Mouse (Mus musculus) olfactory bulb, adult 2 months (tissue): ENCODE measurements around the gene Mob3b. TPM values are rescaled to one million over a fixed set of nuclear protein-coding genes. Genes with fewer than 3 reads are reported as not detected.

ENCODE experiments used
- H3K27ac ChIP-seq: fragments of 200-500 bp; 2 replicates; pipeline ENCODE4 v1.5.1; 2012; ENCODE audit warnings: low read depth, low read length; ENCODE audit not compliant: insufficient read depth
- H3K4me1 ChIP-seq: fragments of 200-500 bp; 2 replicates; pipeline ENCODE4 v1.6.1; 2012; ENCODE audit warnings: low read length; ENCODE audit not compliant: control insufficient read depth, insufficient read depth
- H3K4me3 ChIP-seq: fragments of 200-500 bp; 2 replicates; pipeline ENCODE4 v1.5.1; 2012; ENCODE audit warnings: mild to moderate bottlenecking, low read depth, low read length, moderate library complexity; ENCODE audit not compliant: insufficient read depth
- CTCF ChIP-seq: fragments of 200-500 bp; IDR thresholded peaks from 2 replicates; pipeline ENCODE4 v1.5.1; 2012; ENCODE audit warnings: low read depth, mild to moderate bottlenecking, low read length, moderate library complexity; ENCODE audit not compliant: insufficient read depth
- POLR2A ChIP-seq: fragments of 200-500 bp; IDR thresholded peaks from 2 replicates; pipeline ENCODE4 v1.6.1; 2012; ENCODE audit warnings: mild to moderate bottlenecking, low read depth, low read length, moderate library complexity; ENCODE audit not compliant: insufficient read depth
- WGBS: fragments of 180-500 bp; shearing (Covaris S2); methylation state at CpG from one replicate; pipeline ENCODE4 v1.1.7; 2018; 5-methylcytosine and 5-hydroxymethylcytosine counted together
- polyA plus RNA-seq: library from polyadenylated mRNA; stranded (reverse); fragments of >200 nt; gene quantifications from 2 replicates; pipeline ENCODE4 v1.2.4, GENCODE M21; 2012; ENCODE audit warnings: low replicate concordance; ENCODE audit not compliant: missing spikeins, insufficient read depth, insufficient read length

Gene Mob3b
- polyA plus RNA-seq, 1 experiment: not detected

DNA sequence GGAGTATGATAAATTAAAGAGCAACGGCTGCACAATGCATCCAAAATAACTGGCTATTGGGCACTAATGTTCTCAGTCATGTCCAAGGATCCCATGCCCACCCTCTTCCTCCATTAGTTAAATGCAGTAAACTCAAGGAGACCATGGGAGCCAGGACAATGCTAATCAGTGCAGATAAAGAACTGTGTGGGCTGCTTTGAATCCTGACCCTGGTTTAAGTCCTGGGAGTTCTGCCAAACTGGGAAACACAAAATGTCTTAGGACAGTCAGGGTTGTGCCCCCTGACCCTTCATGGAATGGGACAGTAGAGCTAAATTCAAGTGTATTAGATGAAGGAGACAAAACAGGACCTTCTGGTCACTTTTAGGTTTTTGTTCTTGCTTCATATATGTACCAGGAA is 117.0 kb downstream of the Mob3b start:
- Histone ChIP-seq H3K27ac (no peak overlapping the region), H3K4me3 (no peak overlapping the region), H3K4me1 (no peaks in the 10 kb centered on the region)
- TF ChIP-seq CTCF: no peak
- TF ChIP-seq POLR2A: no peak
- WGBS: 73% methylated on average over 1 of the region's 1 CpGs

DNA sequence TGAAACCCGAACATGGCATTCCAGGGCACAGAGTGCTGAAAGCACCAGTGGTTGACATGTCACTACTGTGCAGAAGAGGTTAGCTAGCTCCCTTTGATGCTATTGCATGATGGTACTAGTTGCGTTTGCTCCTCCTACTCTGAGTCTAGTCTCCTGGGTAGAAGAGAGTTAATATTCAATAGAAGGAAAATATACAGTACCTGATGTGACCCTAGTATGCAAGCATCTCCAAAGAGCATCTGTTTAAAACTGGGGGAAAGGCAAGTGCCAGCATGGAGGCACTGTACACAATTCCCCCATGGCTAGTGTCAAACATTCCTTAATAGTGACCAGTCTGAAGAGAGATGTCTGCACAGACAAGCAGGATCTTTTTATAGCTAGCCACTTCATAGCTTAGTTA is 119.5 kb downstream of the Mob3b start:
- 94% methylated on average over 2 of the region's 2 CpGs for WGBS
- Histone ChIP-seq H3K4me1 (no peaks in the 10 kb centered on the region), H3K27ac (no peak overlapping the region), H3K4me3 (no peak overlapping the region)
- TF ChIP-seq POLR2A (no peak), CTCF (no peak)

DNA sequence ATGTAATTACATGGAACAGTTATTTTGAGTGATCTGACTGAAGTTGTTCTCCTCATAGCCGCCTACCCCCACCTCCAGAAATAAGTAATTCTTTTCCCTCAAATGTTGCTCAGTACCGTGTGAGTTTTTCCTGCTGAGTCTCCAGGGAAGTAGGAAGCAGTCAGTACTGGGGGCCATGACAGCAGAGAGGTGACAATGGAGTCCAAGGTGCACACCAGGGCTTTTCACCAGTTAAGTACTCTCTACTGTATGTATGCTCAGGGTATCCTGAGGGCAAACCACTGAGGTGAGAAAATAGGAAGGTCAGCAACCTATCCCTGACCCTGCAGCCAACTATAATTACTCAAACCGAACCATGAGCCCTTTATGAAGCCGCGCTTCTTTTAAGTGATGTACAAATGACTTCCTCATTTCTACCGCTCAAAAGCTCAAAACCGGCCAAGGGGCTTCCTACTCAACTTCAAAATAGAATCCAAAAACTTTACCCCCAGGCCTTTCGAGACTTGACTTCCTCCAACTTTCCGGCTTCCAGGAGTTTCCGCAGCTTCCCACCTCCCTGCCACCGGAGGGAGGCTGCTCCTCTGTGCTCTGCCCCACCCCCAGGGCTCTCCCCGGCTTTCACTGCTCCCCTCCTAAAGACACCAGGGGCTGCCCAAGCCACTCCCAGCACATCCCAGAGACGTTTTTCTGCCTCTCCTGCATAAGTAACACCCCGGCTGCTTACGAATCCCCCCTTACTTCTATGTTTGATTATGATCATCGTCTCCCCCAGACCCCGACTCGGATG is 122.6 kb downstream of the Mob3b start:
- 71% methylated on average over 18 of the region's 18 CpGs for WGBS

DNA sequence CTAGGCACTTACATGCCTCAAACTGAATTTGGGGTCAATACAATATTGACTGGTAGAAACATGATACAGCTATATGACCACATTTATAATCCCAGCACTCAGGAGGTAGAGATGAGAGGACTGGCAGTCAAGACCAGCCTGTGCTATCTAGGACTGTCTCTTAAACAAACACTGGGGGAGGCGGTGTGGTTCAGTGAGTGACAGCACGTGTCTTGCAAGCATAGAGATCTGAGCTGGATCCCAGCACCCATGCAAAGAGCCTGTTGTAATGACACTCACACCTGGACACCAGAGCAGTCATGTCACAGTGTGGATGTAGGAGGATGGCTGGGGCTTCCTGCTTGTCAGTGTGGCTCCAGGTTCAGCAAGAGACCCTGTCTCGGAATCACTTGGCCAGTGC is 124.5 kb downstream of the Mob3b start:
- H3K4me1 ChIP-seq: no peaks in the 10 kb centered on the region; the same call in 1 of the 2 replicates
- no peak for TF ChIP-seq CTCF
- TF ChIP-seq POLR2A: no peak
- H3K4me3 ChIP-seq: no peak overlapping the region
- 97% methylated on average over 3 of the region's 3 CpGs for WGBS
- H3K27ac ChIP-seq: no peak overlapping the region

More for the DNA sequence above, 122.6 kb downstream of the Mob3b start:
- TF ChIP-seq CTCF: no peak
- no peak overlapping the region for H3K27ac ChIP-seq
- no peaks in the 10 kb centered on the region; the same call in 1 of the 2 replicates for H3K4me1 ChIP-seq
- no peak overlapping the region for H3K4me3 ChIP-seq

DNA sequence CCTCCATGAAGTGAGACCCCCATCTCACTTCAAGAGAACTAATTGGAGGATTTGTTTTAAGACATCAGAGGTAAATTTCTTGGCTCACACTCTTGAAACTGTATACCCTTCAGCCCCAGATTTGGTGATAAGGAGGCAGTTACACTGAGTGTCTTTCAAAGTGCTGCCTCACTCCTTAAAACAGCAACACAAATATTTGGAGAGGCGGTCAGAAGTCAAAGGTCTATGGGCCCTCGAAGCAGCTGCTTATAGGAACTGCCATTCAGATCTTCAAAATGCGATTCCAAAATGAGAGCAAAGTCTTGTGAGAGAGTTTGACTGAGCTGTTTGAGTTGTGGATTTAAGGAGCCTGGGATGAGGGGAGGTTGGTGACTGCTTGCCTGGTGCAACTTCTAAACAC is 125.7 kb downstream of the Mob3b start:
- Histone ChIP-seq H3K4me1 (no peaks in the 10 kb centered on the region; the same call in 1 of the 2 replicates), H3K27ac (no peak overlapping the region), H3K4me3 (no peak overlapping the region)
- no peak for TF ChIP-seq CTCF
- no peak for TF ChIP-seq POLR2A
- 92% methylated on average over 3 of the region's 3 CpGs for WGBS

DNA sequence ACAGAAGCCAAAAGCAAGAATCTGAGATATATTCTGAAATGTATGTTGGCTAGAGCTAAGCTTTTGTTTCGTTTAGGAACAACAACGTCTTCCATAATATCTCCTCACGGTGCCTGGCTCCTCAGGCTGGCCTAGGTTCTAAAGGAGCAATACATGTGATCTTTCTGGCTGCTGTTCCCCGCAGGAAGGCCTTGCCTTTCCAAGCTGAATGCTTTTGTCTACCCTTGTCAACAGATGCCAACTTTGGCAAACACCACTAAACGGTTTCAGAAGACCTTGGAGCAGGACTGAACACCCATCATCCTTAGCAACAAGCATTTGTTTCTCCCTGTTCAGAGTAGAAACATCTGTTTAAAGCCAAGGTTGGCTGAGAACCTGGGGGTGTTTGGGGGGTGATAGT is 126.1 kb downstream of the Mob3b start:
- no peak overlapping the region for H3K4me3 ChIP-seq
- WGBS: 56% methylated on average over 5 of the region's 5 CpGs
- H3K27ac ChIP-seq: no peak overlapping the region
- no peaks in the 10 kb centered on the region; the same call in 1 of the 2 replicates for H3K4me1 ChIP-seq
- no peak for TF ChIP-seq POLR2A
- no peak for TF ChIP-seq CTCF

DNA sequence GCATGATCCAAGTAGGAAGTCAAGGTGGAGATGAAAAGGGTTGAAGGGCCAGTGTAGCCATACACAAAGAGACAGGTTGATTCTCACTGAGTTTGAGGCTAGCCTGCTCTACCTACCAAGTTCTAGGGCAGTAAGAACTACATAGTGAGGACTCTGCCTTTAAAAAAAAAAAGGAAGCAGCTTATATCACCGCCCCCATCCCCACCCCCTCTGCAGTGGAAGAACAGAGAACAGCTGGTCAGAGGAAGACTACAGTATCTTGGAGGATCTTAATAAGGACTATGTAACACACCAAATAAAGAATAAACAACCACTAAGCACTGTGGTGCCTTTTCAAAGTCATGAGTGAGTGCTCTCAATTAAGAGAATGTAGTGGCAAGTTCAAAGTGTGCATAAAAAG is 138.9 kb downstream of the Mob3b start:
- Histone ChIP-seq H3K4me3 (no peak overlapping the region), H3K27ac (no peak overlapping the region), H3K4me1 (peaks cover 4% of the 10 kb centered on the region)
- 77% methylated on average over 1 of the region's 1 CpGs for WGBS
- no peak for TF ChIP-seq CTCF

DNA sequence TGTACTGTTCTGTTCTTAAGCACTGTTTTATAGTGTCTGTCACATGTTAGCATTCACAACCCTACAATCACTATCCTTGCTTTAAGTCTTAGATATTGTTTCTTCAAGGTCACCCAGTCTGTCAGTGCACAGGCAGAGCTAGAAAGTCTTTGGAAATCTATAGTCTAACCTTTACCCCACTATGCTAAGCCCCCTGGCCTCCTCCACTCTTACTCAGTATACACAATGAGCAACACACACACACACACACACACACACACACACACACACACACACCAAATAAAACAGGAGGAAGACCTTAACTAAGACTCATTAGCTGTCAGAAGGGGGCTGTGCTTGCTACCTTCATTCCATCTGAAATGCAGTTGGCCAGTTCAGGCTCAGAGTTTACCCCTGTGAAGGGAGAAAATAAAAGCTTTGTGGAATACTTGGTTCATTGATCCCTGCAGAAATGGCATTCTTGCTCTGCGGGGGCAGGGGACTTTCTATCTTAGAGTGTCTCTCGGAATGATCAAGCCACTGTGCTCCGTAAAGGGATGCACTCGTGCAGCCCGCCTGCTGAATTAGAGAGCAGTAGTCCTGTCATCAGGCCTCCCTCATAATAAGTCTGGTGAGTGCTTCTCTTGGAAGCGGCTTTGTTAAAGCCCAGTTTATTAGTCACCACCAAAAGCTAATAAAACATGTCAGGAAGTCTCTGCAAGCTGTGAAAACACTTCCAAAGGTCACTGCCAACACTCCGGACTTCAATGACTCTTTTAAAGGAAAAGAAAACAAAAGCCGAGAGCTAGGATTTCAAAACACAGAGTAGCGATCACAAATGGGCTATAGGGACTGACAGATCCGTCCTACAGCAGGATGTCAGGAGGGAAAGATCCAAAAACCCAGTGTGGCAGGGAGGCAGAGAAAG is 144.6 kb downstream of the Mob3b start:
- TF ChIP-seq CTCF (no peak), POLR2A (no peak)
- no peak overlapping the region for H3K4me3 ChIP-seq
- peaks cover 2% of the 10 kb centered on the region; the same call in 1 of the 2 replicates for H3K4me1 ChIP-seq
- H3K27ac ChIP-seq: no peak overlapping the region
- WGBS: 25% methylated on average over 10 of the region's 10 CpGs
